Mouse (Mus musculus) brain, adult 2 months (tissue): ENCODE data around the gene 4921536K21Rik.

Experiments
- DNase-seq: peaks from one replicate; pipeline ENCODE4 v3.0.0; 2011; ENCODE audit warnings: low read depth, low spot score

Gene 4921536K21Rik

DNA sequence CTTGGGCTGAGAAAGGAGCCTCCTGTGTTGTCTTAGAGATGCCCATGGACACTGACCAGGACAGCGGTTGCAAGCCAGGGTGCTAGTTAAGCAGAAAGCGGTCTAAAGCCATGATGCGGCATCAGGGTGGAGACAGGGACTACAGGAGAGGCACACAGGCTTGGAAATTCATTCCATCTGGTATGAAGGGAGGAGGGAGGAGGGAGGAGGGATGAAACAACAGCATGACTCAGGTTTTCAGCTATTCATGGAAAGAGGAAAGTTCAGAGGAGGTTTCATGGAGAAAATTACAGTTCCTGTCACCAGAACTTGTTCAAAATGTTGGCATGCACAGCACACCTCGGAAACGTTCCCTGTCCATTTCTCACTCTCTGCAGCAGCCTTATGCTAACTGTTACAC is 39.1 kb downstream of the 4921536K21Rik start:
- DNase-seq, result peak; percentile 96

DNA sequence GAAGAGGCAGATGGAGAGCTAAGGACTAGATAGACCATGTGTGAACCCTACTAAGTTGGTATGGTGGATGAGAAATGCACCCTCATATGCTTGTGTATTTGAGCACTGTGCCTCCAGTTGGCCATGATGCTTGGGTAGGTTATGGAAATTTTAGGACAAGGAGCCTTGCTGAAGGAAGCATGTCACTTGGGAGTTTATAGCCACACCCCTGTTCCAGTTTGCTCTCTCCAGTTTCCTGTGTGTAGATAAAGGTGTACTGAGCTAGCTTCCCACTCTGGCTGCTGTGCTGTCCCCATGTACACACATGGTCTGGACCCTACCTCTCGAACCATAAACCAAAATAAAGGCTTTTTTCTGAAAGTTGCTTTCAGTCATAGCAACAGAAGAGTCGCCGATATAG is 40.7 kb downstream of the 4921536K21Rik start:
- DNase-seq, result no peak

DNA sequence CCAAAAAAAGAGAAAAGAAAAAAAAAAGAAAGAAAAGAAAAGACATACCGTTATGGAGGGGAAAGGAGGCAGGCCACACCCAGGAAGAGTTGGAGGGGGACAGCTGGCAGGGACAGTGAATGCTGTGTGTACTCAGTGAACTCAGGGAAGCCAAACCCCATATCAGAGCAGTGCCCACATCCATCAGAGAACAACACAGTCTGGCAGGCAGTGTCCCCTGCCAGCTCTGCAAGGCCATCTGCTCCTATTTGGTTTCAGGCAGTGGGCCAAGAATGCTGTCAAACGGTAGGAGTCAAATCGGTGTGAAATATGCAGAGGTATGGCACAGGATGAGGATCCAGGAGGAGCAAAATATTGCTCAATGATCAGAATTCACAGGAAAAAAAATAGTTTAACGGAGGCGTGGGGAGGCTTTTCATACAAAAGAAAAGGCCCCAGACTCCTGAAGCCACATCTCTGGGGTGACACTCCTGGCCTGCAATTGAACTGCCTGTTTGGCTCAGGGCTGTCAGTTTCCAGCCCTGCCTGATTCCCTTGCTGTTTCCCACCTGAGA is 41.3 kb downstream of the 4921536K21Rik start:
- DNase-seq, result peak; percentile 99

DNA sequence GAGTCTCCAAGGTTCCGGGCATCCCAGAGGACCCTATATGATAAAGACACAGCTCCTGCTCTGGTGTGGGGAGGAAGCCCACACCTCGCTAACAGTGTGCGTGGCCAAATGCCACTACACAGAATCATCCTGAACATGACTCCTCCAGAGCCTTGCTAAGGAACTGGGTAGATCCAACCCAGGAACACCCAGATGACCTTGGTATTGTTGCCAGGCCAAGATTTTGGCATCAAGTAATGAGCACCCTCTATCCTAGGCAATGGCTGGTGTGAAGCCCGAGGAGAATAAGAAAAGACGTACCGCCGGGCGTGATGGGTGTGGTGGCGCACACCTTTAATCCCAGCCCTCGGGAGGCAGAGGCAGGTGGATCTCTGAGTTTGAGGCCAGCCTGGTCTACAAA is 41.9 kb downstream of the 4921536K21Rik start:
- no peak for DNase-seq

DNA sequence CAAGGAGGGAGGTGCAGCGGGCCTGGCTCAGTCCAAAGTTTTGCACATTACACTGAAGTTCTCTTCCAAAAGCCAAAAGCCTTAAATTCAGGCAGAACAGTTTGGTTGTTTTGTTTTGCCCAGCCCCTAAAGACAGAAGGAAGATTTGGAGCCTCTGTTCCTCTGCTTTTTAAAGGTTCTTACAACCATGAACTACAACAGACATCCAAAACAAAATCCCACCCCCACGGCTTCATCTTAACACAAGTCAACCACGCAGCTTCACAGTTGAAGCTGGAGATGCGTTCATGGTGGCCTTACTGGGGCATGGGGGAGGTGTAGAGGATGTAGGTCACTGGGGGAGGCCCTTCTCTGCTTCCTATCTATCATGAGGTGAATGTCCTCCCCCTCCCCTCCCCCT is 43.0 kb downstream of the 4921536K21Rik start:
- peak; percentile 77 for DNase-seq

DNA sequence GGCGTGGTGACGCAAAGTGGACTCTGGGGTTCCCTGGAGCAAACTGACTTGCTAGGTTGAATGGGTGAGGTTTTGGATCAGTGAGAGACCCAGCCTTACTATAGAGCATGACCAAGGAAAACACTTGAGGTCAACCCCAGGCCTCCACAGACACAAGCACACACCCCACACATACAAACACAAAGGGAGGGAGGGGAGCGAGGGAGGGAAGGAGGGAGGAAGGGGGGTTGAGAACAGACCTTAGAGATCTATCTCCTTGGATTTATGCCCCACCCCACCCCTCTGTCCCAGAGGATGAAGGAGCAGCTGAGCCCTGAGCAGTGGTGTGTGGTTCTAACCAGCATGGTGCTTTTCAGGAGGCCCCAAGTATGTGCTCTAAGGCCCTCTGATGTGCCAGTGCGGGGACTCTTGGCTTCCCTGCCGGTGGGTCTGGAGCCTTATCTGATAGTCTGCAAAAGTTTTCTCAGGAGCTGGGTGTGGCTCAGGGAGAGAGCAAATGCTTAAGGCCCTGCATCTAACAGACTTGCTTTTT is 44.1 kb downstream of the 4921536K21Rik start:
- DNase-seq, result no peak

DNA sequence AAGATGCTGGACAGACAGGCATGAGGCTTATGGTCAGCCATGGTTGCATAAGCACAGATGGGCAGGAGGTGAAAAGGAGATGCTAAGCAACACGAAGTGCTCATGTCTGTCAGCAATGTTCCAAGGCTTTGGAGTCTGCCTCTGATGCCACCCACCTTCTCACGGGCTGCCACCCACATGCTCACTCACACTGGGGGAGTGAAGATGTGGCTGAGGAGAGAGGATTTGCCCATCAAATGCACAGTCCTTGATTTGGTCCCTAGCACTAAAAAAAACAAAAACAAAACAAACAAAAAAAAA is 44.6 kb downstream of the 4921536K21Rik start:
- peak; percentile 79 for DNase-seq

DNA sequence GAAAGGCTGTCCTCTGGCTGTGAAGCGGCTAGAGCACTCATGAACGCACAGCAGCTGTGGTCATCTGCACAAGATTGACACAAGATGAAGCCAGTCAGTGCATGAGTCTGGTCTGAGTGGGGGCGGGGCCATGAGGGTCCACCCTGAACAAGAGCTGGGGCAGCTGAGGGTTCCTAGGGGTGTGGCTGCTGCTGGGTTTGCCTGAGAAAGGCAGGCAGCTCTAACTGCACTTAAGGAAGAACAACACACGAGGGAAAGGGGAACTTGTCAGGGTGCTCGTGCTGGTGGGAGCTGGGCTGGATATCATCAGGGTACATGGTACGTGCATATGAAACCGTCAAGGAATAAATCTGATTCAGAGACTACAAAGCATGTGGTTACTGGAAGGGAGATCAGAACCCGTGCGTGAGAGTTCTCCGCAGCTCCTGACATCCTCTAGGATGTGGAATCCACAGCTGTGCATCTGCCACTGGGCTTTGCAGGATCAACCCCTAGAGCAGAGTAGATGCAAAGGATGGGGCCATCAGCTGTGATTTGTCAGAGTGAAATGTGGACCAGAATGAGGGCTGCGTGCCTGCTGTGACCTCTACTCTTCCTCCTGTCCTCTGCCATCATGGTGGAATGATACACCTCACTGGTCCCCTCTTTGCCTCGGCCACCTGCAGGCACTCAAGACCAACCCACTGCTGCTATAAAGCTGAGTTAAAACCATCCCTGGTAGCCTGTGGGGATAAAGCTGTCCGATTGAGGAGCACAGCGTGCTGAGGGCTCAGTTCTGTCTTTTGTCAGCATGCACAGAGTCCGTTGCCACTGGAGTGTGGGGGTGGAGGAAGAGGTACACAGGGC is 45.2 kb downstream of the 4921536K21Rik start:
- DNase-seq, result no peak

DNA sequence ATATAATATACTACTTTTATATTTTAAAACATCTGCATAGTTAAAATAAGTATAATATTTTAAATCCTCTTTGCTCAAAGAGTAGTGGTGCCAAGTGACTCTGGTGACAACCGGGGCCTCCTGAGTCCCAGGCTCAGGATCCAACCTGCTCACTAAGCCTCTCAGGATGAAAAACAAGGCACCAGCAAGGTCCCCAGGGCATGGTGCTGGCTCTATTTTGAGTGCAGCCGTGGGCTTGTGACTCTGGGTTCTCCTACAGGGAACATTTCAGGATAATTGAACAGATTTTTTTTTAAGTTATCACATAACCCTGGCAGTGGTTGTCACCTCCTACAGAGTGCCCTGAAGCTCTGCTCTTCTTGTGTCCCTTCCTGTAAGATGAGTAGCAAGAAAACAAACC is 48.5 kb downstream of the 4921536K21Rik start:
- peak; percentile 65 for DNase-seq

DNA sequence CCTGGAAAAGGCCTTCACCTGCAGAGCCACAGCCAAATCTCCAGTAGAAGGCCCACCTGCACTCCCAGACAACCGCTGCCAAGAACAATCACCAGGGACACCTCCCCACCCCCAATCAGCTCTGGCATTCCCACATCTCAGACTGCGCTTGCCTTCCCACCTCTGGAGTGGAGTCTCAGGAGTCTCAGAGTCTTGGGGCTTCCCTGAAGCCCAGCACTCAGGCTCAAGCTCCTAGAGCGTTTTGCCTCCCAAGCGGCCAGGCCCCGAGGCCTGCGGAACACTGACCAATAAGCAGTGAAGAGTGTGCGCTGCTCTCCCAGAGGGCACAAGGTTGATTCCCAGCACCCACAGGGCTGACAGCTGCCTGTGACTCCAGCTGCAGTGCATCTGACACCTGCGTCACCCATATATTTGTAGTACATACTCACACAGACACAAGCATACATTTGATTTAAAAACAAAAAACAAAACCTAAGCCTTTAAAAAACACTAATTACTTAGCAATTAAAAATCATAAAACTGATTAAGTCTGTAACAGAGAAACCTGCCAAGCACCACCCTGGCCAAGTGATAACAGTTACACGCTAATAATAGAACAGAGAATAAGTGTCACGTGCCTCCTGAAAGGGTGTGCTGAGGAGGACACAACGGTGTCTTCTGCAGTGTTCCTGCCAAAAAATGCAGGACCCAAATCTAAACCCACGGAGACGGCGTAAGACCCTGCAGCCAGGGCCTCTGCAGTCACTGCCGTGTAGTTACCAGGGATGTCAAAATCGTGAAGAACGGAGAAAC is 50.8 kb downstream of the 4921536K21Rik start:
- DNase-seq, result no peak
